Mouse (Mus musculus): ENCODE results near the gene Ppp1cc. TPM values are rescaled to one million over a fixed set of nuclear protein-coding genes. Genes with fewer than 3 reads are reported as not detected.
A peak's percentile ranks its signal among the peaks of the same experiment; 100 is the strongest.

The Ppp1cc gene
- total RNA-seq, 1 experiment = 265 TPM

- no peak overlapping the region for H3K9ac ChIP-seq (ENCODE audit: insufficient read depth, low read depth, low read length, poor library complexity, severe bottlenecking)
- no peaks in the 10 kb centered on the region for H3K9me3 ChIP-seq (ENCODE audit: control insufficient read depth, insufficient read depth, low read depth, low read length)
- H3K36me3 ChIP-seq (ENCODE audit: control insufficient read depth, insufficient read depth, low read length, poor library complexity, severe bottlenecking) = peaks cover 3% of the 10 kb centered on the region; the same call in 1 of the 2 replicates
- DNase-seq (ENCODE audit: low read depth, low spot score) = no peak
- TF ChIP-seq ZC3H11A (IDR thresholded peaks at IDR 0.05; ENCODE audit: borderline replicate concordance, low read depth, low read length) = no peak
- TF ChIP-seq CHD2 (IDR thresholded peaks at IDR 0.05; ENCODE audit: low read depth, low read length) = no peak
- no peak for TF ChIP-seq HCFC1 (IDR thresholded peaks at IDR 0.05; ENCODE audit: borderline replicate concordance, insufficient read depth, low read length)
- no peak for TF ChIP-seq MAFK (IDR thresholded peaks at IDR 0.05; ENCODE audit: insufficient read depth, low read depth, low read length)
- TF ChIP-seq ZNF384 (IDR thresholded peaks at IDR 0.05; ENCODE audit: low read depth, low read length) = no peak
- peak overlapping the region; percentile 8; the same call in 1 of the 2 replicates for H3K27ac ChIP-seq (ENCODE audit: insufficient read depth, low read depth, low read length, poor library complexity, severe bottlenecking)
- in situ Hi-C loops (cut with MboI; ENCODE audit: low sequenced_read_pairs in 2 of 2, unreplicated experiment in 2 of 2) = no loop called here
- H3K4me1 ChIP-seq (ENCODE audit: control insufficient read depth in 2 of 2, insufficient read depth in 2 of 2, low read length in 2 of 2, poor library complexity in 1 of 2) = peaks cover 4 to 5% of the 10 kb centered on the region in 2 experiments; a peak in 3 of 4 replicates
- H3K4me3 ChIP-seq (ENCODE audit: insufficient read depth in 1 of 2, low read depth in 1 of 2, low read length in 2 of 2, poor library complexity in 1 of 2, severe bottlenecking in 1 of 2) = no peak overlapping the region
These were observed 42.8 kb downstream of the Ppp1cc start for GRCm38 (mm10) chr5:122200872-122201271.

GRCm38 (mm10) chr5:122201904-122202303 lies 43.8 kb downstream of the Ppp1cc start:
- no peak overlapping the region for H3K27ac ChIP-seq (ENCODE audit: insufficient read depth, low read depth, low read length, poor library complexity, severe bottlenecking)
- TF ChIP-seq ZNF384 (IDR thresholded peaks at IDR 0.05; ENCODE audit: low read depth, low read length) (no peak), MAFK (IDR thresholded peaks at IDR 0.05; ENCODE audit: insufficient read depth, low read depth, low read length) (no peak), HCFC1 (IDR thresholded peaks at IDR 0.05; ENCODE audit: borderline replicate concordance, insufficient read depth, low read length) (no peak), CHD2 (IDR thresholded peaks at IDR 0.05; ENCODE audit: low read depth, low read length) (no peak)
- H3K4me3 ChIP-seq (ENCODE audit: insufficient read depth in 1 of 2, low read depth in 1 of 2, low read length in 2 of 2, poor library complexity in 1 of 2, severe bottlenecking in 1 of 2) = no peak overlapping the region
- H3K9me3 ChIP-seq (ENCODE audit: control insufficient read depth, insufficient read depth, low read depth, low read length) = no peaks in the 10 kb centered on the region
- peaks cover 4 to 8% of the 10 kb centered on the region in 2 experiments; a peak in 3 of 4 replicates for H3K4me1 ChIP-seq (ENCODE audit: control insufficient read depth in 2 of 2, insufficient read depth in 2 of 2, low read length in 2 of 2, poor library complexity in 1 of 2)
- DNase-seq (ENCODE audit: low read depth, low spot score) = no peak
- H3K9ac ChIP-seq (ENCODE audit: insufficient read depth, low read depth, low read length, poor library complexity, severe bottlenecking) = no peak overlapping the region
- H3K36me3 ChIP-seq (ENCODE audit: control insufficient read depth, insufficient read depth, low read length, poor library complexity, severe bottlenecking) = peaks cover 3% of the 10 kb centered on the region; the same call in 1 of the 2 replicates
- in situ Hi-C loops (cut with MboI; ENCODE audit: low sequenced_read_pairs in 2 of 2, unreplicated experiment in 2 of 2) = no loop called here

DNA sequence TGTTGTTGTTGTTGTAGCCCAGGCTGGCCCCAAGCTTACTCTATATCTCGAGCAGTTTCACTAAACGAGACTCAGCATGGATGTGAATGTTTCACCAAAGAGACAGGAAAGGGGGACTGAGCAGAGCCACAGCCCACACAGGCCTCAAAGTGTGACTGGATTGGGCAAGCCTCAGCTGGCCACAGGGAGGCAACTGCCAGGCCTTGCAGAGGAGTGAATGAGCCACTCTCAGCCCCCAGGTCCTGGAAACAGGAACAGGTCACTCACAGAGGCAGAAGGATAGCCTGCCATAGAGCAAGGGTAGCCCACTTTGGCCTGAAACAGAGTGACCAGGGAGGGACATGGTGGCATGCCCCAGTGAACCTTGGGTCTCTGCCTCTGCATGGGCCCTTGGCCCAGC lies 46.1 kb downstream of the Ppp1cc start:
- no peaks in the 10 kb centered on the region for H3K9me3 ChIP-seq (ENCODE audit: control insufficient read depth, insufficient read depth, low read depth, low read length)
- H3K4me1 ChIP-seq (ENCODE audit: control insufficient read depth in 2 of 2, insufficient read depth in 2 of 2, low read length in 2 of 2, poor library complexity in 1 of 2) = peaks cover 9 to 16% of the 10 kb centered on the region in 2 experiments; a peak in 3 of 4 replicates
- in situ Hi-C loops (cut with MboI; ENCODE audit: low sequenced_read_pairs in 2 of 2, unreplicated experiment in 2 of 2) = no loop called here
- H3K9ac ChIP-seq (ENCODE audit: insufficient read depth, low read depth, low read length, poor library complexity, severe bottlenecking) = no peak overlapping the region
- H3K27ac ChIP-seq (ENCODE audit: insufficient read depth, low read depth, low read length, poor library complexity, severe bottlenecking) = no peak overlapping the region
- TF ChIP-seq ZC3H11A (IDR thresholded peaks at IDR 0.05; ENCODE audit: borderline replicate concordance, low read depth, low read length) = no peak
- DNase-seq (ENCODE audit: low read depth, low spot score) = no peak
- no peak overlapping the region for H3K4me3 ChIP-seq (ENCODE audit: insufficient read depth in 1 of 2, low read depth in 1 of 2, low read length in 2 of 2, poor library complexity in 1 of 2, severe bottlenecking in 1 of 2)
- H3K36me3 ChIP-seq (ENCODE audit: control insufficient read depth, insufficient read depth, low read length, poor library complexity, severe bottlenecking) = peaks cover 3% of the 10 kb centered on the region; the same call in 1 of the 2 replicates

DNA sequence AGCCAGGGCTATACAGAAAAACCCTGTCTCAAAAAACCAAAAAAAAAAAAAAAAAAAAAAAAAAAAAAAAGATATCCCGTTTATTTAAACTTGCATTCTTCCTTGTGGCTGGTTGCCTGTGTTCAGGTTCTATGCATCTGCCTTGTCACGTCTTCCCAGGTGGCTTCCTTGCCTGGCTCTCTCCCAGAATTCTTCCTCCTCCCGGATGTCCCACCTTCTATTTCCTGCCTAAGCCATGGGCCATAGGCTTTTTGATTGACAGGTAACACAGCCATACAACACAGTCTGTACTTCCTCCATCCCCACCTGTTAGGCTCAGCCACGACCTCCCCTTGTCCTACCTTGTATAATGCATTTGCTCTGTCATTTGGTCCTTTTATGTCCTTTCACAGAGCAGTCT lies 48.4 kb downstream of the Ppp1cc start, which contains the start of gene Hvcn1:
Hvcn1 (plus strand) TSS at position 330 of the 400 bp plus-strand sequence.
- Histone ChIP-seq H3K9me3 (ENCODE audit: control insufficient read depth, insufficient read depth, low read depth, low read length) (no peaks in the 10 kb centered on the region), H3K9ac (ENCODE audit: insufficient read depth, low read depth, low read length, poor library complexity, severe bottlenecking) (peak within 1 kb of the TSS; percentile 77), H3K36me3 (ENCODE audit: control insufficient read depth, insufficient read depth, low read length, poor library complexity, severe bottlenecking) (peaks cover 3% of the 10 kb centered on the region; the same call in 1 of the 2 replicates), H3K4me1 (ENCODE audit: control insufficient read depth in 2 of 2, insufficient read depth in 2 of 2, low read length in 2 of 2, poor library complexity in 1 of 2) (peaks cover 9 to 18% of the 10 kb centered on the region in 2 experiments; a peak in 3 of 4 replicates), H3K27ac (ENCODE audit: insufficient read depth, low read depth, low read length, poor library complexity, severe bottlenecking) (no peak within 1 kb of the TSS), H3K4me3 (ENCODE audit: insufficient read depth in 1 of 2, low read depth in 1 of 2, low read length in 2 of 2, poor library complexity in 1 of 2, severe bottlenecking in 1 of 2) (peak within 1 kb of the TSS; percentile 83 to 92)
- in situ Hi-C loops (cut with MboI; ENCODE audit: low sequenced_read_pairs in 2 of 2, unreplicated experiment in 2 of 2) = no loop called here
- DNase-seq (ENCODE audit: low read depth, low spot score) = peak; percentile 70
- TF ChIP-seq CHD2 (IDR thresholded peaks at IDR 0.05; ENCODE audit: low read depth, low read length) = peak; percentile 85
- TF ChIP-seq ZNF384 (IDR thresholded peaks at IDR 0.05; ENCODE audit: low read depth, low read length) = peak; percentile 90
- 0 out of 2 replicates have a peak, but pooled peaks have one; percentile 36 for TF ChIP-seq MAFK (IDR thresholded peaks at IDR 0.05; ENCODE audit: insufficient read depth, low read depth, low read length)
- TF ChIP-seq ZC3H11A (IDR thresholded peaks at IDR 0.05; ENCODE audit: borderline replicate concordance, low read depth, low read length) = no peak

DNA sequence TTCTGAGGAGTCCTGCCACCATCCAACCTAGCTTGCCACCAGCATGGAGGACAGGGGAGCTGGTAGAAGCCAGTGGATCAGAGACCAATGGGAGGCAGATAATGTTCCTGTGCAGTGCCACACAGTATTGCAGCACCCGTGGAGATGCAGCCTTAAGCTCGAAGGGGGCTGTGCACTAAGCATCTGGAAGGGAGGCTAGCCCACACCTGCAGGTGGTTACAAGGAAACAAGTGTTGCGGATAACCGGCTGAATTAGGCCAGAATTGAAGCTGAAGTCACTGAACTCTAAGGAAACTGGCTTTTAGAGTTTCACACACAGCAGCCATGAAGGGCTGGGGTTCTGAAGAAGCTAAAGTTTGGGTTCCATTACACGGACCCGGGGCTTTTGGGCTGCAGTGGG lies 50.8 kb downstream of the Ppp1cc start:
- no peak for TF ChIP-seq MAFK (IDR thresholded peaks at IDR 0.05; ENCODE audit: insufficient read depth, low read depth, low read length)
- no peak for TF ChIP-seq ZNF384 (IDR thresholded peaks at IDR 0.05; ENCODE audit: low read depth, low read length)
- TF ChIP-seq ZC3H11A (IDR thresholded peaks at IDR 0.05; ENCODE audit: borderline replicate concordance, low read depth, low read length) = no peak
- no peak for TF ChIP-seq HCFC1 (IDR thresholded peaks at IDR 0.05; ENCODE audit: borderline replicate concordance, insufficient read depth, low read length)
- TF ChIP-seq CHD2 (IDR thresholded peaks at IDR 0.05; ENCODE audit: low read depth, low read length) = no peak
- Histone ChIP-seq H3K36me3 (ENCODE audit: control insufficient read depth, insufficient read depth, low read length, poor library complexity, severe bottlenecking) (peaks cover 8% of the 10 kb centered on the region; the same call in 1 of the 2 replicates), H3K4me1 (ENCODE audit: control insufficient read depth in 2 of 2, insufficient read depth in 2 of 2, low read length in 2 of 2, poor library complexity in 1 of 2) (peaks cover 7 to 23% of the 10 kb centered on the region in 2 experiments), H3K4me3 (ENCODE audit: insufficient read depth in 1 of 2, low read depth in 1 of 2, low read length in 2 of 2, poor library complexity in 1 of 2, severe bottlenecking in 1 of 2) (no peak overlapping the region), H3K9me3 (ENCODE audit: control insufficient read depth, insufficient read depth, low read depth, low read length) (no peaks in the 10 kb centered on the region), H3K9ac (ENCODE audit: insufficient read depth, low read depth, low read length, poor library complexity, severe bottlenecking) (peak overlapping the region; percentile 9; the same call in 1 of the 2 replicates), H3K27ac (ENCODE audit: insufficient read depth, low read depth, low read length, poor library complexity, severe bottlenecking) (peak overlapping the region; percentile 66)
- no peak for DNase-seq (ENCODE audit: low read depth, low spot score)
- in situ Hi-C loops (cut with MboI; ENCODE audit: low sequenced_read_pairs in 2 of 2, unreplicated experiment in 2 of 2) = no loop called here
